Mouse (Mus musculus): ENCODE results near the gene Tbc1d30.
"Not testable (repeated sequence)": the region's sequence is repeated elsewhere in the genome, so short reads cannot be mapped to it uniquely, and the experiment has no call there.

Tbc1d30 gene

GRCm38 (mm10) chr10:121364801-121365564 lies 13.9 kb upstream of the Tbc1d30 start, which contains the start of gene Gns:
TSS of gene Gns (plus strand) at chr10:121365090.
- DNase-seq = peak; percentile 92

DNA sequence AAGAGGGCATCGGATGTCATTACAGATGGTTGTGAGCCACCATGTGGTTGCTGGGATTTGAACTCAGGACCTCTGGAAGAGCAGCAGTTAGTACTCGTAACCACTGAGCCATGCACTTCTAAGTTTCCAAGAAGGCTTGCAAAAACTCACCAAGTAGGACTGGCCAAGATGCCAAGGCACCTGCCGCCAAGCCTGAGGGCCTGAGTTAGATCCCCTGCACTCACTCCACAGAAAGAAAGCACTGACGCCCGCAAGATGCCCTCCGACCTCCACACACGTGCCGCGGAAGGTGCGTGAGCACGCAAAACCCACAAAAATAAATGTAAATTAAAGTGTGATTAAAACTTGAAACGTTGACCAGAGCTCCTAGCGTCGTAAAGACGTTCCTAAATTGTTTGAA lies 13.2 kb upstream of the Tbc1d30 start:
- DNase-seq = peak; percentile 18

DNA sequence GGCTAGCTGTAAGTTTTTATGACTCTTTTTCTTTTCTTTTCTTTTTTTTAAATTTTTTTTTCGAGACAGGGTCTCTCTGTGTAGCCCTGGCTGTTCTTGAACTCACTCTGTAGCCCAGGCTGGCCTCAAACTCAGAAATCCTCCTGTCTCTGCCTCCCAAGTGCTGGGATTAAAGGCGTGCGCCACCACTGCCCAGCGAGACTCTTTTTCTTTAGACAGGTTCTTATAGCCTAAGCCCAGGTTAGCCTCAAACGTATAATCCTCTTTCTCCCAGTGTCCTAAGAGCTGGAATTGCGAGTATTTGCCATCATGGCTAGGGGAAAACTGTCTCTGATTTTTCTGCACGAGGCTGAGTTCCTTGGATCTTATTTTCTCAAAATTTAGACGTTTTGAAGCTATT lies 12.1 kb upstream of the Tbc1d30 start:
- no peak for DNase-seq

DNA sequence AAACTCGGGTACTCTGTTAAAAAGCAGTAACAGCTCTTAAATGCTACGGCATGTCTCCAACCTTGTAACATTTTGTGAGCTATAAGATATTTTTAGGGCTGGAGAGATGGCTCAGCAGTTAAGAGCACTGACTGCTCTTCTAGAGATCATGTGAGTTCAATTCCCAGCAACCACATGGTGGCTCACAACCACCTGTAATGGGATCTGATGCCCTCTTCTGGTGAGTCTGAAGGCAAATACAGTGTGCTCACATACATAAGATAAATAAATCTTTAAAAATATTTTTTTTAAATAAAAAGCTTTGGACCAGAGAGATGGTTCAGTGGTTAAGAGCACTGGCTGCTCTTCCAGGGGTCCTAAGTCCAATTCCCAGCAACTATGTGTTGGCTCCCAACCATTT lies 9.3 kb upstream of the Tbc1d30 start:
- DNase-seq = no peak

- DNase-seq = no peak
These were observed 713 bp upstream of the Tbc1d30 start for GRCm38 (mm10) chr10:121351692-121352290.

- DNase-seq = peak; percentile 20
These were observed 567 bp downstream of the Tbc1d30 start for GRCm38 (mm10) chr10:121350357-121351065.

DNA sequence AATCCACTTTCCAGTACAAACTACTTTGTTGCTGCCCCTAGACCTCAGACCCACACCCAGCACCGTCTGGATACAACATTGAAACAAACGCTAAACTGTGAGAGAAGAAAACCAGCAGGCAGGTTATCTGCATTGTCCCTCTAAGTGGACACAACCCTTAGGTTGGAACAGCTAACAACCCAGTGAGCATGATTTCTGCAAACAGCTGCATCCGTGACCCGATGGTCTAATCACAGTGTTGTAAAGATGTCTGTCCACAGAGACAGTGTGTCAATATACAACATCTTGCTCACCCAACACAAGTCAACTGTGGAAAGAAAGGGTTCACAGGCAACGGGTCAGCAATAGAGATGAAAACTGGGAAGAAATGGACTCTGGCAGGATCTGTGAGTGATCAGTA lies 1.8 kb downstream of the Tbc1d30 start:
- DNase-seq = no peak

DNA sequence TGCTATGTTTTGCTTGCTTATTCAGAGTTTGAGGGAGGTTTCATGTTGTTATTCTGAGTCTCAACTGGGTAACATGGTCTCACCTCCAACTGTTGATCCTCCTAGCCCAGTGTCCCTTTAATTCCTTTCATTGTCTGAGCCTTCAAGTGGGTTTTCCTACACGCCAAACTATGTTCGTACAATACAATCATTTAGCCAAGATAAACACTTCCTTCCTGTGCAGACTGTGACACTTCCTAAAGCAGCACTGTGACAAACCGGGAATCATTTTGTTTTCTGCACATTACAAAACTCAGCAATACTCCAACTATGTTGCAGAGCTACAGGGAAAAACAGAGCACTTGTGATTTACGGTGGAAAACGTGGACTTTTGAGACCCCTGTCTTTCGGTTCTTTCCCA lies 7.2 kb downstream of the Tbc1d30 start:
- no peak for DNase-seq

DNA sequence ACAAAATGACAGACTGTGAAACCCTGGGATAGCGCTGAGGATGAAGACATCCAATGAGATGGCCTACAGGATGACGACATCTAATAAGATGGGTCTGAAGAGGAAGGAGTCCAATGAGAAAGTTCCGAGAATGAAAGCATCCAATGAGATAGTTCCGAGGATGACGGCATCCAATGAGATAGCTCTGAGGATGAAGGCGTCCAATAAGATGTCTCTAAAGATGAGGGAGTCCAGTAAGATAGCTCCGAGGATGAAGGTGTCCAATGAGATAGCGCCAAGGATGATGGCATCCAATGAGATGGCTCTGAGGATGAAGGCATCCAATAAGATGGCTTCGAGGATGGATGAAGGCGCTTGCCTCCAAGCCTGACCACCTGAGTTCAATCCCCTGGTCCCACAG lies 8.8 kb downstream of the Tbc1d30 start:
- no peak for DNase-seq

DNA sequence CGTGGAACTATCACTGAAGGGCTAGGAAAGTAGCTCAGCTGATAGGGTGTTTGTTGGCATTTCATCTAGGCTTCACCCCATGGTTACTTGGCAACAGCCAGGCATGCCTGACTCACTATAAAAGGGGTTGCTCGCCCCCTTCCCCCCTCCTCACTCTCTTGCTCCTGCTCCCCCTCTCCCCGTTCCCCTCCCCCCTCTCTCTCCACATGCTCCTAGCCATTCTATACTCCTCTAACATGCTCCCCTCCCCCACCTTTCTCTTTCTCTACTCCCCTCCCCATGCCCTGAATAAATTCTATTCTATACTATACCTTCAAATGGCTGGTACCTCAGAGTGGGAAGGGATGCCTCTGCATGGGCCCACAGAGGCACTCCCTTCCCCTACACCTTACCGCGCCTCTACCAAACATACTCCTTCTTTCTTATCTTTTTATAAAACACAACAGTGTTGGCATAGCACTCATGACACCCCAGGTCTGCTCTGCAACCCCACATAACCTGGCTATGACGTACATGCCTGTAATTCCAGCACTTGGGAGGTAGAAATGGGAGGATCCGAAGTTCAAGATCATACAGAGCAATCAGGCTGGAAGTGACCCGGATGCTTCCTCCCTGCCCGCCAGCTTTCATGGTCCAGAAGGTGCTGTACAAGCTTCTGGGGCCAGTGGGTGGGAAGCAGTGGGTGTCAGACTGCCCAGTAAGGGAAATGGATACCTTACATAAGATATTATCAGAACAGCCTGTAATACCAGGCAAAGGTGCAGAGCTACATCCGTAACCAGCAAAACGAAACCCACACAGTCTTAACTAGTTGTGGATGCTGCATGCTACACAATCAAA lies 10.1 kb downstream of the Tbc1d30 start:
- DNase-seq = no peak

DNA sequence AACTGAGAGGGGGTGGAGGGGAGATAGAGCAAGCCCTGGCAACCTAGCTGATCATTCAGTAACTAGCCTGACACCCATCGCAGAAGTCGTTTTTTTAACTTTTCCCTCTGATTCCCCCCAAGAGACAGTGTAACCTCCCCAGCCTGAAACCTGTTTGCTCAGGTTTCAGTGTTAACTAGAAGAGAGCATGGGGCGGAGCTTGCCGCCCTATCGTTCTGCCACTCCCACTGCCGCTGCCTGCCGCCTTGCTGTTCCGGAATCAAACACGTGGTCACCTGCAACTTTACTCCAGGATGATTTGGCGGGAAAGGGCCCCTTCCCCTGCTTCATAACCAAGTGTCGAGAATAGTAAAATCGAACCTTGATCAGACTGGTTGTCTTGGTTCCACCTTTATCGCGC lies 14.5 kb downstream of the Tbc1d30 start:
- DNase-seq = not testable (repeated sequence)

- DNase-seq = peak; percentile 83
These were observed 16.5 kb downstream of the Tbc1d30 start for GRCm38 (mm10) chr10:121334576-121334975.

DNA sequence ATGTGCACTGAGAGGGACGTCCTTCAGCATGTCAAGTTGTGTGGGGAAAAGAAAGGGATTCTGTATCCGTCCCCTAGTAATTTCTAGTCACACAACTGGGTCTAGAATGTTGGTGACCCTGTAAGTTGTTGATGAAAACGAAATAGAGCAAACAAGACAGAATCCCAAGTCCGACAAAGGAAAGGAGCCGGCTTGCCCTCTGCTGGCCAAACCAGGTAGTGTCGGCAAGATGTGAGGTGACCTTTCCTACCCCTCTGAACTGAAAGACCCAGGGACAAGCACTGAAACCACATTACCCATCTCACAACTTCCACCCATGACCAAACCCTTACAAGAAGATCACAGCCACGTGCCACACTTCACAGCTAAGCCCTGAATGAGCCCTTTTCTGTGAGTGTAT lies 20.1 kb downstream of the Tbc1d30 start:
- peak; percentile 87 for DNase-seq

DNA sequence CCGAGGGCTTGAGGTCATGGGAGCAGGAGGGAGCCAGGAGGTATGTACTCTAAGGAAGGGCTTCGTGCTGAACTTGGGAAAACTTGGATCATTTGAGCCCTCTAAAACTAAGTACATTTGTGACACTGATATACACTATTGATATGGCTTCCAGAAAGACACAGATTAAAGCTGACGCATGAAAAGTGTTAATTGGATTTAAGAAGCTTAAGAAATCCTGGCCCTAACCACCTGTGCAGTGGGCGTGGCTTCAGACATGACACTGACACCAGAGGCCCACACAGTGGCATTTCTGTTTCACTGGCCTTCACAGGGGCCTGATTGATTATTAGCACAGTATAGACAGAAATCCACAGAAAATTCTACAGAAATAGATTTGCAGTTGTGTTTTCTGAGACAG lies 21.5 kb downstream of the Tbc1d30 start:
- no peak for DNase-seq

- peak; percentile 43 for DNase-seq
These were observed 24.9 kb downstream of the Tbc1d30 start for GRCm38 (mm10) chr10:121326167-121326566.

- DNase-seq = no peak
These were observed 27.6 kb downstream of the Tbc1d30 start for GRCm38 (mm10) chr10:121323493-121323892.

DNA sequence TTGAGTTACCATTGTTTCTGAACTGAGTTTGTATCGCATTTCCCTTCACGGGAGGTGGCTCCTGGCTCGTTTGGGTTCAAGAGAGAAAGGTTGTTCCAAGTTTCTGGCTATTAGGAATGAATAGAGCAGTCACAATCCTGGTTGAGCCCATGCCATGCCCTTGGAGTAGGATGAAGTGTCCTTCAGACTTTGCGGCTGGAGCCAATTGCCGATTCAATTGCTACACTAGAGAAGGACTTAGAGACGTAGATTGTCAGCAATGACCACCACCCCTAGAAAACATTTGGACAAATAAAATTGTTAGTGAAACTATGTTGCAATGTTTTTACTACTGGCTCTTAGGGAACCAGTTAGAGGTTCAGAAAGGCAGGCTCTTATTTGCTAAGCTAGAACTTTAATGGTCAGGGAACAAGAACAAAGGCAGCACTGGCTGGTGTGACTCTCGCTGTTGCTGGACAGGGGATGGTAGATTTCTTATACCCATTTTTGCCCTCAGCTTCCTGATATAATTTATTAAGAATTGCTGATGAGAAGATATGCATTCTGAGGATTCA lies 32.6 kb downstream of the Tbc1d30 start:
- no peak for DNase-seq

DNA sequence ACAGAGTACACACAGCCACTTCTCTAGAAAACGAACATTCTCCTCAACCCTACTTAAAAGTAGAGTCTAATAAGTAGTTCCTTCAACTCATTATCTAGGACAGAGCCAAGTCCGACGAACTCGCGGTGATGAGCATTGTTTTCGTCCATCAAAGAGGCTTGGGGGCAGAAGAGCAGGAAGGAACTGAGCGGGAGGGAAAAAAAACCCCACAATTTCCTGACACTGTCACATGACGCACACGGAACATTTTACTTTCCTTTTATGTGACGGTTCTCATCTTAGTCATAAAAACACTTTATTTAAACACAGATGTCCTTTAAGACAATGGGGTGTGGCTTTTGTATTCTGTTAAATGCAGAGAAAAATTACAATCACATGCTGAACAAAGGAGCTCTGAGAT lies 34.7 kb downstream of the Tbc1d30 start:
- DNase-seq = no peak

- no peak for DNase-seq
These were observed 35.5 kb downstream of the Tbc1d30 start for GRCm38 (mm10) chr10:121315321-121316283.

GRCm38 (mm10) chr10:121314186-121314585 lies 36.9 kb downstream of the Tbc1d30 start:
- no peak for DNase-seq

DNA sequence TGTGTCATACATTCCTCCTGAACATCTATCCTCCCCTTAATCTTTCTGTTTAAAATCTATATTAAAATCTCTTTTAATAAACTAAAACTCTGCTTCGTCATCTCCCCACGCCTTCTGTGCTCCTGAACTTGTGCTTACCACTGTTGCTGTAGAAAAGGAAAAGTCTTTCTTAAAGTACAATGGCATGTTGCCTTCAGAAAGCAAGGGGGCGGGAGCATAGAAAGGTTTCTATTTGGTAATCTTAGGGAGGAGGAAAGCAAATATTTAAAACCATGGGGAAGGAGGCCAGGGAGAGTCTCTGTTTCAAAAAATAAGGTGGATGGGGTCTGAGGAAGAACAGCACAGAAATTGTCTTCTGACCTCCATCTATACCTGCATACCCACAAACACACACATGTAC lies 38.0 kb downstream of the Tbc1d30 start:
- no peak for DNase-seq
